Mouse (Mus musculus) kidney, adult 10 weeks (tissue): Measurements from ENCODE around the gene Ran. TPM values are rescaled to one million over a fixed set of nuclear protein-coding genes. Genes with fewer than 3 reads are reported as not detected.

ENCODE experiments used
- polyA plus RNA-seq: library from polyadenylated mRNA; stranded (reverse); fragments of 350-450 nt; fragmentation: Illumina TruSeq; extraction: RNeasy Lipid Tissue Mini Kit (QIAGEN cat#74804); gene quantifications from one replicate; pipeline ENCODE4 v1.2.3, GENCODE M21; 2014; ENCODE audit warnings: low read depth, low replicate concordance

Ran gene
- polyA plus RNA-seq, result 107 TPM

DNA sequence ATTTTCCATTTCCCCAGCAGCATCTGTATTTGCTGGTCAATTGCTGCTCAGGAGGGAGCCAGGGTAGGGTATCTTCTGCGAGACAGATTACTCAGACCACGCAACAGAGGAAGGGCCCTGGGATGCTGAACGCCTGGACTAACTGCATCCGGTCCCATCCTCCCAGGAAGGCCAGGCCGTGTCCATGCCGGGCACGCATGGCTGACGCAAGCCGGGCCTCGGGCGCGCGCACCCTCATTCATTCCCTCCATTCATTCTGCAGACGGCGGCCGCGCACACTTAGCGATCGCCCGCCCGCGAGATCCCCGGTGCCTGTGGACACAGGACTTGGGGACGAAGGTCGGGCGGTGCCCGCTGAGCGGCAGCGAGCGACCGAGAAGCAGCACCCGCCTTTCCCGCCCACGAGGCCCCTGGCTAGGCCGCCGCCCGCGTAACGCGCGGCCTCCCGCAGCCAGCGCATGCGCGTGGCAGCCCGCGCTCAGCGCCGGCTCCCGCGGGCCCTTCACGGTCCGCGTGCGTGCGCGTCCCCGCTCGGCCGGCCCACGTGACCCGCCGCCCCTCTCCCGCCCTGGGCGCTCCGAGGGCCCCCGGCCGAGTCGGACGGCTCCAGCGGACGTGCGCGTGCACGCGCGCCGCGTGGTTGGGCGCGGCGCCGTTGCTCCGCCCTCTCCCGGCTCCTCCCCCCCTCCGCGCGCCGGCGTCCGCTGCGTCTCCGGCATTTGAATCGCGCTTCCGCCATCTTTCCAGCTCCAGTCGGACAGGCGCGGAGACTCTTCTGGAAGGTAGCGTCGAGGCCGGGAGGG, at the start of gene Ran:
Gene Ran (plus strand): TSS at position 573 of the 803 bp plus-strand sequence.

GRCm38 (mm10) chr5:129008412-129008826, 11.4 kb upstream of the Ran start, which contains the start of gene Stx2:
TSS of gene Stx2 (minus strand) at chr5:129008574.

Other genes starting within 250 kb of the Ran start
- not detected for gene Rimbp2, start 66.6 kb upstream of the Ran start, polyA plus RNA-seq
- 31.9 TPM for gene Stx2, start 11.5 kb upstream of the Ran start, polyA plus RNA-seq
- gene Adgrd1, start 76.7 kb downstream of the Ran start, polyA plus RNA-seq, result not detected